Mouse (Mus musculus) lung, adult 18-20 months (tissue): Measurements from ENCODE around the gene Pepd.
"Not testable (repeated sequence)": the region's sequence is repeated elsewhere in the genome, so short reads cannot be mapped to it uniquely, and the experiment has no call there.

ENCODE experiments used
- DNase-seq, 2 experiments: peaks; one replicate each; pipeline ENCODE4 v3.0.0; 2022; ENCODE audit warnings: mixed read lengths in 2 of 2

The Pepd gene

DNA sequence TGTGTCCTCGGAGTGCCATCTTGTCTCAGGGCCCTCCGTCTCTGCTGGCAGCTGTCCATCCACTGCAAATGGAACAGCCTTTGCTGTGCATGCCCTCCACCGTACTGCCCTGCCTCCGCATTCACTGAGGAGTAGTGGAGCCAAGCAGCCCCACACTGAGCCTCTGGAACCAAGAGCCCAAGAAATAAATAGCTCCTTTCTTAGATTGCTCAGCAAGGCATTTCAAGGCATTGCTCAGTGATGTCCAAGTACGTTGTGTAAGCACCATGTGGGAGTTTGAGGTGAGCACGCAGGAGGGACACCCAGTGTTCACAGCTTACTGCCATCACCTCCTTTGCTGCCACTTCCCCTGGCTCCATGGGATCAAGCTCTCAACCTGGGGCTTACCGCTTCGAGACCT is 20.5 kb downstream of the Pepd start:
- DNase-seq, result no peak

DNA sequence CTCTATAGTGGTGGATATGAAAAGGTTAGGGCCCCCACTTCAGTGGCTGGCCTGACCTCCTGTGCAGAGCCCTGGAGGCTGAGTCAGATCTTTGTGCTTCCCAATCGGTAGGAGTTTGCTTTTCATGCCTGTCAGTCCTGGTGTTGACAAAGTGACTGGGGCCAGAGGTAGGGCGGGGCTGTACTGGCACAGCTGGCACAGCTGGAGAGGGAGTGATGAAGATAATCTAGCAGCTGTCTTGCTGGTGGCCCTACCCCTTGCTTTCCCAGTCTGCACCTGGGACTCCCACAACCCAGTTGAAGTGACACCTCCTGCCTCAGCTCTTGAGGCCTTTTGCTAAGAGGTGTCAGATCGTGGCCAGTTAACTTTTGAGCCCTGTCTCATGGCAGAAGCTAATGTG is 21.0 kb downstream of the Pepd start:
- no peak for DNase-seq

DNA sequence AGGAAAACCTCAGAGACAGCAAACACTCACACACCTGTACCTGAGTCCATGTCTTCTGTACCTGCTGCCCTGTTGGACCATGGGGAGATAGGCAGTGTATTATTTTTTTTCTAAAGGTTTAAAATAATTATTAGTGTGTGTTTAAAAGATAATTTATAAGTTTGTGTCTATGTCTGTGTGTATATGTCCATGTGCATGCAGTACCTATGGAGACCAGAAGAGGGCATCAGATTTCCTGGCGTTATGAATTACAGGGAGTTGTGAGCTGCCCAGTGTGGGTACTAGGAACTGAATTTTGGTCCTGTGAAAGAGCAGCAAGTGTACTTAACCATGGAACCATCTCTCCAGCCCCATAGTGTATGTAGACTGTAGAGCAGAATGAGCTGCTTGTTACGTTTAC is 24.2 kb downstream of the Pepd start:
- DNase-seq, result no peak

DNA sequence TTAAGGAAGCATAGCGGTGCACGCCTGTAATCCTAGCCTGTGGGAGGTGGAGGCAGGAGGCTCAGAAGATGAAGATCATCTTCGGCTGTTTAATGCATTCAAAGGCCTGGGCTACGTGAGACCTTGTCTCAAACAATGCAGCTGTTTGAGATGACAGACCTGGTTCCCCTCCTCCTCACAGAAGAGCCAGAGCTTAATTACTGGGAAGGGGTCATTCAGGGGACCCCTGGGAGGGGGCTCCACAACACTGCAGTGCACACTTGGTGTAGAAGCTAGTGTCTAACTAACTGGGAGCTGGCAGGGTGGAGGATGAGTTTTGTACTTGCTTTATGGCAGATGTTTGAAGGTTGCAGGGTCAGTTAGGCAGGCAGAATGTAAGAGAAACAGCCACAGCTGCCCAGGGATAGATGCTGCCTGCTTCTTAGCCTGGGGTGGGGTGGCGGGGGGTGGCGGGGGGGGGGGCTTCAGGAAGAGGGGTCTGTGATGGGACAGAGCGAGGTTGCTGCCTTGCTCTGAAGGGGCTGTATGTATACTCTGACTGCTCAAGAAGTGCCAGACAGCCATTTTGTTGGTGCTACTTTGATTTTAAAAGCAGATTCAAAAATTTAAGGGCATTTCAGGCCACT is 26.6 kb downstream of the Pepd start:
- DNase-seq, result no peak

DNA sequence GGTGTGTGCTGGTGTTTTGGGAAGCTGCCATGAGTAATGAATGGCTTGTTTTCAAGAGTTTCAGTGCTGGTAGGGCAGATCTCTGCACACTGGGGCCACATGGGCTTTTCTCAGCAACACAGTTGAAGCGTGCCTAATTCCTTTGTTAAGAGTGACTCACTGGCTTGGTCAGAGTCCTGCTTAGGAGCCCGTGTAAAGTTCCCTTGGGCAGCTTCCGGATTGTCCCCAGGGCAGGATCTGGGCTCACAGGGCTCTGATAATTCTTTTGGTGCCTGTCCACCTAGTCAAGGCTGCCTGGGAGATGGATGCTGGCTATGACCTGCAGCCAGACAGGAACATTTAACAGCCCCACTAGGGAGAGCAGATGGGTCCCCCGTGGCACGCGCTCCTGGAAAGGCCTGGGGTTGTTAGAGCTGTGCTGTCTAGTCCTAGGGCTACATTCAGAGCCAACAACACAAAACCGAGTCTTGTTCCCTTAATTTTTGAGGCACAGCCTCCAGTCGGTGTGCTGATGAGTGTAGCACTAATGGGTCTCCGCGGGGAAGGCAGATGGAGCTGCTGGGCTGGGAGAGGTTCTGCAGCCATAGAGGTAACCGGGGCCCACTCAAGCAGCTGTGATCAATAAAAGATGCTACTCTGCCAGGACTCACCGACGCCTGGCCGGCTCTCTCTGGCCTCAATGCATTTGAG is 27.2 kb downstream of the Pepd start:
- DNase-seq, result peak in 1 of 2 experiments; percentile 10

DNA sequence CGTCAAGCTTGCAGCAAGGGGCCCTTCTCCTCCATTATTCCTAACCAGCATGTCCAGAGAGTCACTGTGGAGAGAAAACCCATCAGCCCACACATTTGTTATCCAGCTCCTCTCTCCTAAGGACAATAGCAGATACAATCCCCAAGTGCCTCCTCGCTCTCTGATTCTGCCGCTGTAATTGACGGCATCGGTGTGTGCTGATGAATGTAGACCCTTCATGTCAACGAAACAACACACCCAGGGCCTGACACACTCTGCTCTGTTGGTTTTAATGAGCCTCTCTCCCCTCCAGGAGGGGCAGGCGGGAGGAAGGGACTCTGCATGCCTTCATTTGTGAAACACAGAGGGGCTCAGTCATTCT is 27.8 kb downstream of the Pepd start:
- DNase-seq, result no peak

DNA sequence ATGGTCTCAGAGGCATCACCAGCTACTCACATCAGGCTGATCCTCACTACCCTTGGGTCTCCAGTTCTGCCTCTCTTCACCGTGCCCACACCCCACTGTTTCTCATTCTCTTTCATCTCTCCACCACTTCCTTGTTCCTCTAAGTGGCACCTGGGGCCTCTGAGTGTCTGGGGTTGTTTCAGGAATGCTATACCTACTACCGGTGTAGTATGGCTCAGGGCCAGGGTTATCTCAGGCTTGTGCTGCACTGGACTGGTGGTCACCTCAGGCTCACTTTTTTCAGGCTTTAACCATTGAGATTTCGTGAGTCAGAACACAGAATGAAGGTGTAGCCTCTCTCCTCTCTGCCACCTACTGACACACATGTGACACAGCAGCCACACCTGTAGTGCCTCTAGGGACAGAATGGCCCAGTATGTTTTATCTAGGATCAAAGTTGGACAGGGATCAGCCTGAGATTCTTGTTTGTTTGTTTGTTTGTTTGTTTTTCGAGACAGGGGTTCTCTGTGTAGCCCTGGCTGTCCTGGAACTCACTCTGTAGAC is 31.5 kb downstream of the Pepd start:
- no peak for DNase-seq

DNA sequence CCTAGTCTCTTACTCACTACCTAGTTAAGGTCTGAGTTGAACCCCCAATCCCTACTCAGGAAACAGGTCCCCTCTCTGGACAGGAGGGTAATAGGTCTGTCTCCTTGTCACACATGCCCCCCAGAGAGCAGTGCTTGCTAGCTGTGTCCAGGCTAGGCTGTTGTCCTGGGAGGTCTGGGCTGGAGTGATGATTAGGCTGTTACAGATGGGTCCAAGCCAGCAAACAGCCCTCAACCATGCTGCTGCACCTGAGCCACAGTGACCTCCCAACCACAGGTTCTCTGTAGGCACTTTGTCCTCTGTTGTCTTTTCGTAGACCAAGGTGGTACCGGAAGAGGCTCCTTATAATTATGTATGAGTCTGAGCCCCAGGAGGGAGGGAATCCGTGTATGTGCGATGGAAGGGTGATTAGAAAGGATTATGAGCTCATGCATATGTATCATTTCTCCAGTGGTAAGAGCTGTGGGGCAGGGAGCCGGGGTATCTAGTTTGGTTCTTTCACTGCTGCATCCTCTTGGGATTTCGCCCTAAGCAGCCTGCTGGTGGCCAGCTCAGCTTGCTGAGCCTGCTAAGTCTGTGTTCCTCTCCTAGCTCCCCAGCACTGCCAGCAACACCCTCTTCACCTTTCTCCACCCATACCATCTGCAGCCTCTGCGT is 34.2 kb downstream of the Pepd start:
- no peak for DNase-seq

DNA sequence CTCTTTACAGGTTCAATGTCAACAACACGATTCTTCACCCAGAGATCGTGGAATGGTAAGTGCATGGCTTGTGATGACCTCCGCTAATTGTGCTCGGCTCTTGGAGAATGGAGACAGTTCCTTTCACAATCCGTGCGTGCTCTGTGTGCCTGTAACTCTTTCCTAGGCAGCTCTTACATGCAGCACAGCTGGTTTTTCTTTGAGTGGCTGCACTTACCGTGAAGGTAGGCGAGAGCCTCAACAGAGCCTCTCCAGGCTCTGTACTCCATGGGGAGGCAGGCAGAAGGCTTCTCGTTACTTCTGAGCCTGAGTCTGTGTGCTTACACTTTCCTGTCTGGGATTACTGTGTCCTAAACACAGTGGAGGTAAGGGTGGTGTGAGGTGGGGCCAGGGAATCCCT is 42.4 kb downstream of the Pepd start:
- DNase-seq, result no peak

DNA sequence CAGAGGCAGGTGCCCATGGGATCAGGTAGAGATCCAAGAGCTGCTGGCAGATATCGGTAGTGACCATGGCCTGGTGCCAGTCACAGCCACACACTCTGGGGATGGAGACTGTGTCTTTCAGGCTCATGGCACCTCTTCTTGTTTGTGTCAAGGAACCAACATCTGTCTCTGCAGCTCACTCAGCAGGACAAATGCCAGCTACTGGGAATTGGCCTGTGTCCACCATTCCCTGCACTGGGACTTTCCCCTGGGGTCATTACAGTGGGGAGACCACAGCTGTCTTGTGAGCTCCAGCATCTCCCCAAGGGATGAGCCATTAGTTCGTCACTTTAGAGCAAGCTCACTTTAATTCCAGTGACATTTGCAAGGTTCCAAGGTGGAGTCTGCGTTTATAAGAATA is 43.1 kb downstream of the Pepd start:
- no peak for DNase-seq

DNA sequence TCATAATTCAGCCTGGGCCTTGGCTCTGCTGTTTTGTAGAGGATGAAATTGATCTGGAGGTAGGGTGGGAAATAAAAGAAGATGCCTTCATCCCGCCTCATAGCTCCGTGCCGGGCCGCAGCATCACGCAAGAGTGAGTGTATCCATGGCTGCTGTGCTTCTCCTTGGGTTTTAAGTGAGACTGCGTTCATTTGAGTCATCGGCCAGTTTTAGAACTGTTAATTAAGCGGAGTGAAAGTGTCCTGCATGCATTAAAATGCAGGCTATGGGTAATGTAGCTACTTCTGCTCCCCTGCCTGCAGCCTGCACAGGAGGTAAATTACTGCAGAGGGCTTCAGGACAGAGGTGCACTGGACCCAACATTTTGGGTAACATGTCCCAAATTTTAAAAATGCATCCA is 45.0 kb downstream of the Pepd start:
- no peak for DNase-seq

DNA sequence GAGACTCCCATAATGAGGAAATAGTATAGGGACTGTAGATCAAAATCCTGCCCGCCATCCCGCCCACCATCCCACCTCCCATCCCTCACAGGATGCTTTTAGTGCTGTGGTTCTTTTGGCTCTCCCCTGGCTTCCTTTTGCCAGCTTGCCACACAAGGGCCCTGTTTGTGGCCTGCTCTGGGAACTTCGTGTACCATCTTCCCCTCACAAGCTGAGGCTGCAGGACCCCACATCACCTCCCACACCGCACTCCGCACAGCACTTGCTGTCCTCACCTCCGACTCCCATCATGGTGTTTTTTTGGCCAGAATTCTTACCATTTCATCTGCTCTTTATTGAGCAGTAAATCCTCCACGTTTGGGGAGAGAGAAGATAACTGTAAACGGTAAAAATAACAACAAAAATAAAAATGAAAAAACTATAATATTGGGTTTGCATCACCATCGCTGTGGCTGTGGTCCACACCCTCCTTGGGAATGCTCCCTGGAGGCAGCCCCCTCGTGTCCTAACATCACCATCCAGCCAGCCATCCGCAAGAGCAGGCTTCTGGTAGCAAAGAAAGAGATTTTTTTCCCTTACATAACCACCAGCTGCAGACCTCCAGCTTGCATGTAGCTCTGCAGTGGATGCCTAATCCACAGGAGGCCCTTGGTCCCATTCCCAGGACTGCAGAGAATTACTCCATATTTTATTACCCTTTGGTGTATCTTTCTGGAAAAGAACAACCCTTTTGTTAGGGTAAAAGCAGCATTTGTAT is 51.9 kb downstream of the Pepd start:
- no peak for DNase-seq

DNA sequence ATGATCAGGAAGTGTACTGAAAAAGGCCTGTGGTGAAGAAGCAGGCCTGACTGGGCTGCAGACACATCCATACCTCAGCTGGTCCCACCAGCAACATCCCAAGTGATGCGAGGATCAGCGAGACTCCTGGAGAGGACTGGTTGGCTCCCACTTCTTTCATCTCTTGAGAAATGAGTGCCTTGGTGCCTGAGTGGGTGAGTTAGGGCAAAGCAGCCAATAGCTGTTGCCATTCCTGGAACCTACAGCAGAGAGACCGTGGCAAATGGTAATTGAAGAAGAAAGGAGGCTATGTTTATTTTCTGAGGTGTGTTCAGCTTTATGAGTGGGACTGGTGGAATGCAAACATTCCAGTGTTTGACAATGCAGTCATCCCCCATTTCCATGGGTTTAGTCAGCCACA is 55.2 kb downstream of the Pepd start:
- peak in 1 of 2 experiments; percentile 5 for DNase-seq

DNA sequence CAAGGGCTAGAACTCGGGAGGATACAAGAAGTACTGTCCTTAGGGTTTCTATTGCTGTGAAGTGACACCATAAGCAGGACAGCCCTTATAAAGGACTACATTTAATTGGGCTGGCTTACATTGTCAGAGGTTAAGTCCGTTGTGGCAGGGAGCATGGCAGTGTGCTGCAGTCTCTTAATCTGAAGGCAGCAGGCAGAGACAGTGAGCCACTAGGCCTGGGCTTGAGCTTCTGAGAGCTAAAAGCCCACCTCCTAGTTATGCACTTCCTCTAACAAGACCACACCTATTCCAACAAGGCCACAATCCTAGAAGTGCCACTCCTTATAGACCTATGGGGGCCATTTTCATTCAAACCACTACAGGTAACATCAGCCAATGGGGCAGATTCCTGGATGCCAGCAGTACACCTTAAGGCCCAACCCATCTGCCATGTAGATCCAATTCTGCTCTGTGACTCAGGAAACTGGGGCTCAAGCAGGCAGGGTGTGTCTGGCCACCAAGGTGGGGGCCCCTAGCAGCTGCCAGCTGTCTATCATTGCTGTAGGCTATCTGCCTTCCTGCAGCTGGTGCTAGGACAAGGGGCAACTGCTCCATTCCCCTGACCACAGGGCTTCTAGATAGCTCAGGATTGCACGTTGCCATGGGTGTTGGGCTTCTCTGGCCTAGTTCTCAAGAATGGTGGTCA is 56.7 kb downstream of the Pepd start:
- DNase-seq, result no peak

DNA sequence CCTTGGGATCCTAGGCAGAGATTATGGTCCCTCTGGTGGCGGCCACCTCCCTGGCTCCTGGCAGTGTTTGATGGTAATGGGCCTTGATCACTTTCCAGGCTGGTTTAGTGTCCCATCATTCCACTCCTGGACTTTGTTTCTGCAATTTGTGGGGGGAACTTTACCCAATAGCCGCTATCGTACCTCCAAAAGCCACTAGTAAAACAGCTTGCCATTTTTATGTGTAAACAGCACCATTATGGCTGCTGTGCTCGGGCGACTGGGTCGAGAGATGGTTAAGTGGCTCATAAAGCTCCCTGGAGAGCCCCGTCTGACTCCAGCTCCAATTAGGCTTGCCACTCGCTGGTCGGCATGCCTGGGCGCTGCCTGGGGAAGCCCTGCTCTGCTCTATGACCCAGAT is 59.6 kb downstream of the Pepd start:
- DNase-seq, result no peak

DNA sequence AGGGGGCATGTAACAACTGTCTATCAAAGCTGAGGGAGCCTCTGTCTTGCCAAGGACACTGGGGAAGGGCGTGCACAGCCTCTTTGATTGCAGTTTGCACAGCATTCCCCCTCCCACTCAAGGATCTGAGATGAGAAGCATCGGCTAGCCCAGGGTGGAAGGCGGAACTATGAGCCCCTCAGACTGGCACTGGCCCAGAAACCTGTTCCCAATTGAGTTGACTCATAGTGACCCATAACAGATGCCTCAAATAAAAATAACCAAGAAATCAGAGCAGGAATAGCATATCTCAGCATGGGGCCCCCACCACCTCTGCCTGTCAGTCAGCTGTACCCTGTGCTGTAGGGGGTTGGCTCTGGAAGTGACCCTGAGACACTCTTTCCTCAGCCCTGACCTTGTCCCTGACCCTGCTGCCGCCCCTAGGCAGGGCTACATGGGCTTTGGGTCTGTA is 60.8 kb downstream of the Pepd start:
- no peak for DNase-seq

DNA sequence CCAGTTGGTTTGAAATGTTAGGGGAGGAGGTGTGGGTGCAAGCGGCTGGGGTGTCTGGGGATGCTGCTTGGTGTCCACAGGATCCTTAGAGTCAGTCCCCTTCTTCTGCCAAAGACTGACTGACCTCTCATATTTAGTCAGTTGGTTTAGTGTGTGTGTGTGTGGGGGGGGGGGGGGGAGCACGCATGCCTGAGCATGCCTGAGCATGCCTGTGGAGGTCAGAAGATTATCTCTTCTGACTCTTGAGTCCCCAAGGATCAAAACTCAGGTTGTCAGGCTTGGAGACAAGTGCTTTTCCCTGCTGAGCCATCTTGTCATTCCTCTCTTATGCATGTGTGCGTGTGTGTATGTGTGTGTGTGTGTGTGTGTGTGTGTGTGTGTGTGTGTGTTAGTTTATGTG is 61.7 kb downstream of the Pepd start:
- no peak for DNase-seq

DNA sequence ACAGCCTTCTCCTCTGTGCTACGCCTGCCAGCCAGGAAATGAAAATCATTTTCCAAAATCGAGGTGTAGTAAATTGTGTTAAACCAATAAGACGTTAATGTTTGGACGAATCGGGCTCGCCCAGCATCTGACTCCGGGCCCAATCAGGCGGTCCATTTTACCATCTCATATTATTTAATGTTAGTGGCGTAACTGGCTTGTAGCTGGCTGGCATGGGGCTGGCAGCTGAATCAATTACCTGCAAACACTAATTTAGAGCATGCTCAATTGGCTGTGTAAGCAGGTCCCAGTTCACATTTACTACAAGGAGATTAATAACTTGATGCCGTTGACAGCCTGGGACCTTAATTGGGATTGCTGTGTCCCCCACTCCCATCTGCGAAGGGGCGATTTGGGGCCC is 63.7 kb downstream of the Pepd start:
- DNase-seq, result no peak

DNA sequence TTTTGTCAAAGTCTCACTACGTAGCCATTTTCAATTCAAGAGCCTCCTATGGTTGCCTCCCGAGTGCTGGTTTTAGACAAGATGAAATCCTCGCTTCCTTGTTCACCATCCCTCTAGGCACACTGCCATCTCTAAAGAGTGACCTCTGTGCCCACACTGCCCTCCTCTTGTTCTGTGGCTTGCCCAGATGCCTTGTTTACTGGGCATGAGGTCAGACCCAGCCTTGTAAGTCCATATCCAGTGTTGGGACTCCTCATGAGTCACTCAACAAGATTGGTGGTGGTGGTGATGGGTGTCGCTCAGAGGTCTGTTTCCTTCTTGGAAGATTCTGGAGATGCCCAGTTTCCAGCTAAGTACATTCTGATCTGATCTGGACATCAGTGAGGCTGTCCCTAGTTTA is 65.2 kb downstream of the Pepd start:
- DNase-seq, result no peak

DNA sequence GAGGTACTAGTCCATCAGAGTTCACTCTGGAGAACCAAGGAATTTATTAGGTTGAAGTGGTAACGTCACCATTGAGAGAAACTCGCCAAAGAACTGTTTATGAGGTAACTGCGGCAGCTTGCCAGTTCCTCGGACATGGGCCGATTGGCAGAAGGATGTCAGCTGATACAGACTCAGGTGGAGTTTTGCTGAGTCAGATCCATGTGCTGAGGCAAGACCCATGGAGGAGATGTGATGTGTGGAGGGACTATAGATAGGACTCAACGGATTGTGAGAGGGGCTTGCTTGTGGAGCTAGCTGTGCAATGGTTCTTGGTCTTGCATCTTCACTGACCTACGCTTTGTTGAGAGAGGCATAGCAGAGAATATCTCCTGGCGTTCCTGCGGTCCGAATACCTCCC is 69.6 kb downstream of the Pepd start:
- DNase-seq, result no peak

DNA sequence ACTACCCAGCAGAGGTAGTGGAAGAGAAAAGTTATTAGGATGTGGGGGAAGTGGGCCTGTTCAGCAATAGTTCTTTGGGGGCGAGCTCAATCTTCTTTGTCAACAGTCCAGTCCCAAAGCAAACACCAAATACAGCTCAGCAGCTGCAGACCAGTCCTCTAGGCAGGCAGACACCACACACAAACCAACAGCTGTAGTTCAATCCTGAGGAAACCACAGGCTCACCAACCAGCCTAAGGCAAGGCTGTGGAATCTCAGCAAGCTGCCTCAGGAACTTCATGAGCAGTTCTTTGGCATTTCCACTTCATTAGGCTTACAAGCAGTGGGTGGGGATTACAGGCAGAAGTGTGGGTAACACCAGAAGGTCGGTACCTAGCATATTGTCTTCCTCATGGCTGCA is 70.2 kb downstream of the Pepd start:
- DNase-seq, result not testable (repeated sequence)

DNA sequence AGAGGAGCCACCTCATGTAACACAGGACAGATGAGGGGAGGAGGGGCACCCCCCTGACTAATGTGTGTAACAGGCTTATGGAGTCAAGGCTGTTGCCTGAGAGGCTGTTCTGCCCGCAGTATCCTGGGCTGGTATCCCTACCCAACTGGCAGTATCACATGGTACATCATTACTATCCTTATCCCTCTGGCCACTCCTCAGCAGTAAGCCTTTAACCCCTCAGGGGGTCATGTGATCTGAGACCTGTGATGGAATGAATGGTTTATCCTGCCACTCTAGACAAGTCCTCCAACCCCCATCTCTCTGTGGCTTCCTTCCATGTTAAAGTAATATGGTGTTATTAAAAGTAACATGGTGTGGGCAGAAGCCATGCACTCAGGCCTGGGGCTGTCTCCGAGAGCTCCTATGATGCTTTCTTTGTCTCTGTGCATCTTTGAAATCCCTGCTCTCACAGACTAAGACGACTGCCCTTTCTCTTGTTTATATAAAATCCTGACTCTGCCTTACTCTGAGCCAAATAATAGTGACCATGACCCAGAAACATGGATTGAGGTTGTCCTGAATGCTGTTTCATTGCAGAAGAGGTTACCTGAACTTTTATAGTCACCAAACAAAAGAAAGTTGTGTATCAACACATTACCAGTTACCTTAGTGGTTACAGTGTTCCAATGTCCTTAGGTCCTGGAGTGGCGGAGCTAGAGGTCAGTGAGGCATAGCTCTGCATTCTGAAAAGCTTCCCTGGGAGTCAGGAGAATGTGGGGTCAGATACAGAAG is 71.7 kb downstream of the Pepd start:
- no peak for DNase-seq
